Mouse (Mus musculus): ENCODE data around the gene Tiam1.

GRCm38 (mm10) chr16:89972018-89972417 lies 171.6 kb downstream of the Tiam1 start:
- no peak for TF ChIP-seq GATA1 (IDR thresholded peaks at IDR 0.05; ENCODE audit: borderline replicate concordance, low read length)
- TF ChIP-seq FLI1 (IDR thresholded peaks at IDR 0.05; ENCODE audit: low read length), result no peak

Measured in megakaryocyte, embryonic 14.5 days (primary cell).